Mouse (Mus musculus): ENCODE data around the gene Upf2. TPM values are rescaled to one million over a fixed set of nuclear protein-coding genes. Genes with fewer than 3 reads are reported as not detected.
A peak's percentile ranks its signal among the peaks of the same experiment; 100 is the strongest.

Gene Upf2
- polyA plus RNA-seq, 1 experiment from 2014 or later = 12.8 TPM

DNA sequence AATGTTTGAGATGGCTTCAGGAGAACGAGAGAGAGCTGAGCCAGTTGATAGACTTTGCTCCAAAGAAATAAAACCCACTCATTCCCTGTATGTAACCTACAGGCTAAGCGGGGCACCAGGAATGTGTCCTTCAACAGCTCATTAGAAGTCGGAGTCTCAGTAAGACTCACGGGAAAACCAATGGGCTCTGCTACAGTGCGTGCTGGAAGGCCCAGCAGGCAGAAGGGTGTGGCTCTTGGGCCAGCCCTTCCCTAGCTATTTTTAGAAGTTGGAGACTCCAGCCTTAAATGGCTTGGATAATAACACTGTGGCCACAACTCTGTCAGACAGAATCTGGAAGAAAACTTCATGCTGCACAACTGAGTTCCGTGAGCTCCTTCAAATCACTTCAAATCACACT lies 147.7 kb downstream of the Upf2 start:
- no peak for ATAC-seq (ENCODE audit: insufficient number of reproducible peaks, insufficient read depth, low FRiP score, low TSS enrichment, low read depth)
- Histone ChIP-seq H3K27ac (no peak overlapping the region; the same call in 1 of the 2 replicates), H3K9me3 (0 out of 2 replicates have a peak, but pooled peaks cover 1% of the 10 kb centered on the region), H3K4me1 (peaks cover 23% of the 10 kb centered on the region), H3K9ac (no peak overlapping the region), H3K4me2 (0 out of 2 replicates have a peak overlapping the region, but pooled peaks have one; percentile 2), H3K27me3 (peaks cover 24% of the 10 kb centered on the region), H3K36me3 (no peaks in the 10 kb centered on the region), H3K4me3 (no peak overlapping the region)
- WGBS = 24% methylated on average over 6 of the region's 6 CpGs

DNA sequence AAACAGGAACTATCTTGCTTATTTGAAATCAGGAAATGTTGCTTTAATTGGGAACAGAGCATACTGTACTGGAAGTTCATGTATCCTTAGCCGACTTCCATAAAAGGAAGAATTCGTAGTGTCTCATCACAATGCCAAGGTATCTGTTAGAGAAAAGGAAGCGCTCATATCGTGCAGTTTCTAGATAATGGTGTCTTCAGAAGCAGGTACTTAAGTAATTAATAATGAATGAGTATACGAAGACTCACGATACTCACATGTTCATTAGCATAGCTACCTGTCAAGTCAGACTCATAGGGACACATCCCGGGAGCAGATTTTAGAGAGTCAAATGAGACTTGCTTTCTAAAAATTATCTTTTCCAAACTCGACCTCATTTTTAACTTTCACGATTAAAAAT lies 148.2 kb downstream of the Upf2 start:
- 0 out of 2 replicates have a peak overlapping the region, but pooled peaks have one; percentile 2 for H3K4me2 ChIP-seq
- no peak overlapping the region; the same call in 1 of the 2 replicates for H3K27ac ChIP-seq
- ATAC-seq (ENCODE audit: insufficient number of reproducible peaks, insufficient read depth, low FRiP score, low TSS enrichment, low read depth) = no peak
- no peak overlapping the region for H3K4me3 ChIP-seq
- no peaks in the 10 kb centered on the region for H3K36me3 ChIP-seq
- H3K9me3 ChIP-seq = 0 out of 2 replicates have a peak, but pooled peaks cover 4% of the 10 kb centered on the region
- peaks cover 24% of the 10 kb centered on the region for H3K27me3 ChIP-seq
- H3K4me1 ChIP-seq = peaks cover 23% of the 10 kb centered on the region
- H3K9ac ChIP-seq = no peak overlapping the region
- WGBS = 65% methylated on average over 9 of the region's 9 CpGs

DNA sequence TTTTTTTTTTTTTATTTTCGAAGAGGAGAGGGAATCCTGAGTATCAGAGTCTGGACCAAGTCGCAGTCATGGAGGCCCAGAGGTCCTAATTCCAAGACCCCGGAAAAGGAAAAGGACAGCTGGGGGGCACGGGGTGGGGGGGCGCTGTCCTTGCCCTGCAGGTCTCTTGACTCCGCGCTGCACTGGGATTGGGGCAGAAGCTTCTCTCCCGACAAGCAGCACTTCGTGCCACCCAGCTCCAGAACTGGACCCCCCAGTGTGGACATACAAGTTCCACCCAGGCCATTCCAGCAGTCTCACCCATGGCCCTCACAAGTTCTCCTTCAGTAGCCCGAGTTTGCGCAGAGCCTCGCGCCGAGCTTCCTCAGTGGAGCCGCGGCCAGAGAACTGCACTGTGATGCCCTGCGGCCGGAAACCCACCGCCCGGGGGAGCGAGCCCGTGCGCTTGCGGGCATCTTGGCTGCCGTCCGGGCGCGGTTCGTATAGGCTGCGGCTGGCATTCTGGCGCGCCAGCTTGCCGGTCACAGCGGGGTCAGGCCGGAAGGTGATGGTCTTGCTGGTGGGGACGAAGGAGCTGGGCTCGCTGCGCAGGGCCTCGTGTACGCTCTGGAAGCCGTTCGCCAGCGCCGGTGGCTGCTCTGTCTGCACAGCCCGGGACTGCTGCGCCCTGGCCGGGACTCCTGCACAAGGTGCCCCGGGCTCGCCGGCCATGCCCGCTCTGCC lies 148.9 kb downstream of the Upf2 start:
- WGBS = 11% methylated on average over 51 of the region's 51 CpGs
- H3K27me3 ChIP-seq = peaks cover 24% of the 10 kb centered on the region

DNA sequence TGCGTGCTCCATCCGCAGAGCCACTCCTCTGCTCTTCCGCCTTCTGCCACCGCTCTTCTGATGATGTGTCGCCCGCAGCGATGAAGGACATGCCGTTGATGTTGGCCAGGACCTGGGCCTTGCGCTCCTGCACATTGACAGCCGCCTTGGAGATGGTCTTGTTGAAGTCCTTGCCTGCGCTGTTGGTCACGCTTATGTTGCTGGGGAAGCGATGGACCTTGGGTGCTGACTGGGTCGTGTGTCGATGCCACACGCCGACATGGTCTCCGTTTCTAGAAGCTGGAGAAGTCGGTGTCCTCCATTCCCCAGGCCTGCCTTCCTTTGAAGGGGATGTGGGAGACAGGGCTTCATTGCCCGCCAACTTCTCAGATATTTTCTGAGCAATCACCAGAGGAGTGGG lies 149.5 kb downstream of the Upf2 start:
- no peak for ATAC-seq (ENCODE audit: insufficient number of reproducible peaks, insufficient read depth, low FRiP score, low TSS enrichment, low read depth)
- 39% methylated on average over 20 of the region's 20 CpGs for WGBS
- no peaks in the 10 kb centered on the region for H3K36me3 ChIP-seq
- 0 out of 2 replicates have a peak, but pooled peaks cover 4% of the 10 kb centered on the region for H3K9me3 ChIP-seq
- no peak overlapping the region for H3K27ac ChIP-seq
- H3K9ac ChIP-seq = peak overlapping the region; percentile 71
- peak overlapping the region; percentile 50 for H3K4me3 ChIP-seq
- peak overlapping the region; percentile 88 for H3K4me2 ChIP-seq
- peaks cover 23% of the 10 kb centered on the region for H3K4me1 ChIP-seq
- H3K27me3 ChIP-seq = peaks cover 24% of the 10 kb centered on the region

More for the DNA sequence above, 148.9 kb downstream of the Upf2 start:
- peak; percentile 73 for ATAC-seq (ENCODE audit: insufficient number of reproducible peaks, insufficient read depth, low FRiP score, low TSS enrichment, low read depth)
- H3K9ac ChIP-seq = peak overlapping the region; percentile 71
- no peaks in the 10 kb centered on the region for H3K36me3 ChIP-seq
- H3K4me1 ChIP-seq = peaks cover 23% of the 10 kb centered on the region
- peak overlapping the region; percentile 88 for H3K4me2 ChIP-seq
- H3K4me3 ChIP-seq = peak overlapping the region; percentile 50
- no peak overlapping the region for H3K27ac ChIP-seq
- H3K9me3 ChIP-seq = 0 out of 2 replicates have a peak, but pooled peaks cover 4% of the 10 kb centered on the region

DNA sequence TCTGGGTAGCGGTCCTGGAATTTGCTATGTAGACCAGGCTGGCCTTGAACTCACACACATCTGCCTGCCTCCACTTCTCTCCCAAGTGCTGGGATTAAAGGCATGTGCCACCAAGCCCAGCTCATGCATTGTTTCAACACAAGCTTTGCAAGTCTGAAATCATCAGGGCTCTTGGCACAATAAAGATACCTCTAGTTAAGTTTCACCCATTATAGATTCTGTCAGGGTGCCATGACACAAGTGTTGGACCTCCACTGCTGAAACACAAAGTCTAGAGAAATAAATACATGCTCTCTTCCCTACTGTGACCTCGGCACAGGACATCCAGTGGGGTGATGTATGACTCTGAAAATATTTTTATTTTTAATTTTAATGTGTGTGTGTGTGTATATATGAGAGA lies 154.2 kb downstream of the Upf2 start:
- Histone ChIP-seq H3K4me3 (no peak overlapping the region), H3K9ac (no peak overlapping the region), H3K27me3 (peaks cover 19% of the 10 kb centered on the region), H3K27ac (no peak overlapping the region), H3K9me3 (0 out of 2 replicates have a peak, but pooled peaks cover 4% of the 10 kb centered on the region), H3K4me1 (peaks cover 7% of the 10 kb centered on the region), H3K36me3 (no peaks in the 10 kb centered on the region), H3K4me2 (no peak overlapping the region)
- ATAC-seq (ENCODE audit: insufficient number of reproducible peaks, insufficient read depth, low FRiP score, low TSS enrichment, low read depth) = no peak
- WGBS = 91% methylated on average over 2 of the region's 2 CpGs

Other genes with a start within 250 kb of the Upf2 start
- 5.2 and 8.3 TPM in 2 replicates for gene Camk1d, start 237.0 kb upstream of the Upf2 start, polyA plus RNA-seq (2015; fragmentation: Nextera tagmentation; extraction: Ambion mirVana)
- gene Nudt5, start 106.5 kb upstream of the Upf2 start, polyA plus RNA-seq (2015; fragmentation: Nextera tagmentation; extraction: Ambion mirVana) = 78.0 and 83.0 TPM in 2 replicates
- 351 and 402 TPM in 2 replicates for gene Cdc123, start 106.3 kb upstream of the Upf2 start, polyA plus RNA-seq (2015; fragmentation: Nextera tagmentation; extraction: Ambion mirVana)
- gene Gm13199, start 88.5 kb upstream of the Upf2 start, polyA plus RNA-seq (2015; fragmentation: Nextera tagmentation; extraction: Ambion mirVana) = 1.5 and 1.6 TPM in 2 replicates
- gene Sec61a2, start 56.0 kb upstream of the Upf2 start, polyA plus RNA-seq (2015; fragmentation: Nextera tagmentation; extraction: Ambion mirVana) = 119 TPM in 2 replicates
- 7.0 and 7.2 TPM in 2 replicates for gene Dhtkd1, start 8.7 kb upstream of the Upf2 start, polyA plus RNA-seq (2015; fragmentation: Nextera tagmentation; extraction: Ambion mirVana)
- 9.4 and 10.1 TPM in 2 replicates for gene Proser2, start 178.7 kb downstream of the Upf2 start, polyA plus RNA-seq (2015; fragmentation: Nextera tagmentation; extraction: Ambion mirVana)